10 mouse cellular contexts compared by ENCODE assay signal in genomic region chr13:5347503-5348469, GRCm38 (mm10).
DNase-seq lines count a peak whose midpoint lies in the region; ATAC-seq lines count a peak whose summit lies in the region.
"Had no signal": no experiment of that assay in that cellular context is flagged by ENCODE, and none has a peak within 500 bp of the region (broad histone marks: within the 10 kb centered on the region; RNA-seq: fewer than 3 reads in every experiment).

No protein-coding gene starts in this region.

- no peaks in the 10 kb centered on the region for H3K27me3 ChIP-seq in midbrain, embryonic 14.5 days (ENCODE audit: control insufficient read depth, insufficient read depth, low read length)
- no peaks in the 10 kb centered on the region for H3K27me3 ChIP-seq in midbrain, embryonic 13.5 days
- no peaks in the 10 kb centered on the region for H3K27me3 ChIP-seq in embryonic facial prominence, embryonic 12.5 days

- WGBS in midbrain, embryonic 14.5 days, result 75% methylated on average over 6 of the region's 6 CpGs
- WGBS in midbrain, embryonic 13.5 days, result 75% methylated on average over 6 of the region's 6 CpGs
- WGBS in embryonic facial prominence, embryonic 12.5 days, result 57% methylated on average over 6 of the region's 6 CpGs

- no peak overlapping the region for H3K27ac ChIP-seq in midbrain, embryonic 14.5 days (replicated peaks; ENCODE audit: low read depth, low read length)
- no peak overlapping the region for H3K27ac ChIP-seq in midbrain, embryonic 13.5 days
- peak overlapping the region; percentile 37; the same call in 1 of the 2 replicates for H3K27ac ChIP-seq in embryonic facial prominence, embryonic 12.5 days

- ATAC-seq in midbrain, embryonic 14.5 days (ENCODE audit: low FRiP score, low TSS enrichment), result no peak
- ATAC-seq in midbrain, embryonic 13.5 days, result no peak
- peak; percentile 47; the same call in 1 of the 2 replicates for ATAC-seq in embryonic facial prominence, embryonic 12.5 days (ENCODE audit: insufficient number of reproducible peaks, insufficient read depth, low FRiP score, low TSS enrichment)
- ATAC-seq: activated CD4-positive, CD25-positive, alpha-beta regulatory T cell, adult 4 months had no signal

- peak; percentile 18 for DNase-seq in midbrain, embryonic 14.5 days
- DNase-seq in heart, postnatal 4 days, result peak; percentile 18
- DNase-seq in skeletal muscle tissue, adult 2 months (ENCODE audit: low read depth, low spot score), result peak; percentile 55
- DNase-seq in kidney, adult 18-20 months, result no peak
- DNase-seq in kidney, postnatal 25 days, result no peak
- DNase-seq in cerebellum, postnatal 10 days, result no peak
- DNase-seq: kidney, postnatal 14 days had no signal

- no peaks in the 10 kb centered on the region for H3K9me3 ChIP-seq in midbrain, embryonic 14.5 days (ENCODE audit: control insufficient read depth, low read length)
- no peaks in the 10 kb centered on the region for H3K9me3 ChIP-seq in midbrain, embryonic 13.5 days
- no peaks in the 10 kb centered on the region for H3K9me3 ChIP-seq in embryonic facial prominence, embryonic 12.5 days

- no peak overlapping the region for H3K4me2 ChIP-seq in midbrain, embryonic 14.5 days (ENCODE audit: low read length)
- H3K4me2 ChIP-seq in midbrain, embryonic 13.5 days (replicated peaks), result no peak overlapping the region
- H3K4me2 ChIP-seq in embryonic facial prominence, embryonic 12.5 days (replicated peaks), result no peak overlapping the region

- H3K9ac ChIP-seq in midbrain, embryonic 14.5 days (replicated peaks; ENCODE audit: low read length), result no peak overlapping the region
- no peak overlapping the region for H3K9ac ChIP-seq in midbrain, embryonic 13.5 days (replicated peaks)
- H3K9ac ChIP-seq in embryonic facial prominence, embryonic 12.5 days, result no peak overlapping the region

- no peaks in the 10 kb centered on the region for H3K4me1 ChIP-seq in midbrain, embryonic 14.5 days (ENCODE audit: control insufficient read depth, insufficient read depth, low read length)
- no peaks in the 10 kb centered on the region for H3K4me1 ChIP-seq in midbrain, embryonic 13.5 days (replicated peaks)
- peaks cover 5% of the 10 kb centered on the region; the same call in 1 of the 2 replicates for H3K4me1 ChIP-seq in embryonic facial prominence, embryonic 12.5 days

- no peak overlapping the region for H3K4me3 ChIP-seq in midbrain, embryonic 14.5 days (replicated peaks; ENCODE audit: low read depth, low read length)
- no peak overlapping the region for H3K4me3 ChIP-seq in midbrain, embryonic 13.5 days (replicated peaks)
- no peak overlapping the region for H3K4me3 ChIP-seq in embryonic facial prominence, embryonic 12.5 days

- no peaks in the 10 kb centered on the region for H3K36me3 ChIP-seq in midbrain, embryonic 14.5 days (ENCODE audit: control insufficient read depth, insufficient read depth, low read length)
- no peaks in the 10 kb centered on the region for H3K36me3 ChIP-seq in midbrain, embryonic 13.5 days
- H3K36me3 ChIP-seq in embryonic facial prominence, embryonic 12.5 days, result no peaks in the 10 kb centered on the region

Comparison
In these comparisons a context has a peak if more than half of its experiments do, and no peak if none do; other contexts are left out.
1. DNase-seq: peak in midbrain, embryonic 14.5 days (single experiment), heart, postnatal 4 days (single experiment) and skeletal muscle tissue, adult 2 months (single experiment); none in kidney, adult 18-20 months (single experiment), kidney, postnatal 25 days (0 of 2) and cerebellum, postnatal 10 days (0 of 2).